ENCODE assay signal across 9 mouse cellular contexts in genomic region chr10:25449312-25450020, GRCm38 (mm10).
A peak's percentile ranks its signal among the peaks of the same experiment; 100 is the strongest.
DNase-seq lines count a peak whose midpoint lies in the region; ATAC-seq lines count a peak whose summit lies in the region.
"Had no signal": no experiment of that assay in that cellular context is flagged by ENCODE, and none has a peak within 500 bp of the region (broad histone marks: within the 10 kb centered on the region; RNA-seq: fewer than 3 reads in every experiment).

No protein-coding gene starts in this region.

- peak; percentile 45; the same call in 1 of the 2 replicates for ATAC-seq in hindbrain, embryonic 16.5 days
- ATAC-seq in lung, embryonic 15.5 days (ENCODE audit: borderline replicate concordance, extremely low read depth, low FRiP score, low TSS enrichment), result peak; percentile 47; the same call in 1 of the 2 replicates
- no peak for ATAC-seq in monocyte, adult 5-6 weeks (replicated peaks; ENCODE audit: insufficient number of reproducible peaks, low FRiP score, low TSS enrichment, poor library complexity, severe bottlenecking)
- no peak for ATAC-seq in erythroid progenitor cell, adult 5-6 weeks (replicated peaks; ENCODE audit: low FRiP score, poor library complexity, severe bottlenecking)

- WGBS in hindbrain, embryonic 16.5 days, result 44% methylated on average over 11 of the region's 11 CpGs
- WGBS in lung, embryonic 15.5 days, result 22% methylated on average over 11 of the region's 11 CpGs

- H3K27ac ChIP-seq in hindbrain, embryonic 16.5 days (ENCODE audit: low read depth, low read length), result peak overlapping the region; percentile 51; the same call in 1 of the 2 replicates
- peak overlapping the region; percentile 54 for H3K27ac ChIP-seq in lung, embryonic 15.5 days

- peak overlapping the region; percentile 13 for H3K4me2 ChIP-seq in hindbrain, embryonic 16.5 days (ENCODE audit: low read length)
- peak overlapping the region; percentile 19; the same call in 1 of the 2 replicates for H3K4me2 ChIP-seq in lung, embryonic 15.5 days

- peak; percentile 95 for DNase-seq in heart, adult 11 months
- DNase-seq in heart, postnatal 10 days, result no peak
- DNase-seq in brain, adult 2 months (ENCODE audit: low read depth, low spot score), result peak; percentile 69
- no peak for DNase-seq in cerebellum, postnatal 10 days

- no peak overlapping the region for H3K9ac ChIP-seq in hindbrain, embryonic 16.5 days (ENCODE audit: low read depth, low read length)
- no peak overlapping the region for H3K9ac ChIP-seq in lung, embryonic 15.5 days

- H3K36me3 ChIP-seq in hindbrain, embryonic 16.5 days (ENCODE audit: control insufficient read depth, insufficient read depth, low read length), result no peaks in the 10 kb centered on the region
- H3K36me3 ChIP-seq in lung, embryonic 15.5 days, result peaks cover 3% of the 10 kb centered on the region; the same call in 1 of the 2 replicates

- no peaks in the 10 kb centered on the region for H3K27me3 ChIP-seq in hindbrain, embryonic 16.5 days (replicated peaks; ENCODE audit: control insufficient read depth, insufficient read depth, low read length)
- no peaks in the 10 kb centered on the region for H3K27me3 ChIP-seq in lung, embryonic 15.5 days
- H3K27me3 ChIP-seq: CH12.LX had no signal

- intact Hi-C loops in heart, postnatal 10 days (cut with DNase I), result loop anchor here (5.0 kb wide), 1 partner anchor 37 kb away; no protein-coding TSS in a partner anchor

- H3K4me1 ChIP-seq in hindbrain, embryonic 16.5 days (ENCODE audit: control insufficient read depth, insufficient read depth, low read depth, low read length), result peaks cover 3% of the 10 kb centered on the region; the same call in 1 of the 2 replicates
- peaks cover 31% of the 10 kb centered on the region for H3K4me1 ChIP-seq in lung, embryonic 15.5 days

- no peak overlapping the region for H3K4me3 ChIP-seq in hindbrain, embryonic 16.5 days (ENCODE audit: low read length)
- H3K4me3 ChIP-seq in lung, embryonic 15.5 days, result no peak overlapping the region

- no peaks in the 10 kb centered on the region for H3K9me3 ChIP-seq in hindbrain, embryonic 16.5 days (ENCODE audit: control insufficient read depth, low read length)
- H3K9me3 ChIP-seq in lung, embryonic 15.5 days, result no peaks in the 10 kb centered on the region

Comparison
In these comparisons a context has a peak if more than half of its experiments do, and no peak if none do; other contexts are left out.
1. DNase-seq: peak in heart, adult 11 months (single experiment) and brain, adult 2 months (single experiment); none in heart, postnatal 10 days (0 of 2) and cerebellum, postnatal 10 days (0 of 2).
2. ATAC-seq: peak in hindbrain, embryonic 16.5 days (single experiment) and lung, embryonic 15.5 days (single experiment); none in monocyte, adult 5-6 weeks (single experiment) and erythroid progenitor cell, adult 5-6 weeks (single experiment).